8 mouse cellular contexts compared by ENCODE assay signal in the genomic region with DNA sequence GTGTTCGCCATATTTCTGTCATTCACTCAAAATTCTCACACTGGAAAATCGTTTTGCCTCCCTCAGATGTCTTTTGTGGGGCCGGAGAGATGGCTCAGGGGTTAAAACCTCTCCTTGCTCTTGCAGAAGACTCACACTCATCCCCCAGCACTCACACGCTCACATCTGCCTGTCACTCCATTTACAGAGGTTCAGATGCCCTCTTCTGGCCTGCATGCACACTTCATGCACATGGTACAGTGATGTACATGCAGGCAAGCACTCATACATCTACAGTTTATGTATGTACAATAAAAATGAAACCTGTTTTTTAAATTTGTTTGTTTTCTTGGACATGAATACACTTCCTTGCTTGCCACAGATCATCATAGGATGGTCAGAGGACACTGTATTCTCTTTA. TPM values are rescaled to one million over a fixed set of nuclear protein-coding genes. Genes with fewer than 3 reads are reported as not detected.
A peak's percentile ranks its signal among the peaks of the same experiment; 100 is the strongest.
DNase-seq lines count a peak whose midpoint lies in the region; ATAC-seq and TF ChIP-seq lines count a peak whose summit lies in the region.
"Had no signal": no experiment of that assay in that cellular context is flagged by ENCODE, and none has a peak within 500 bp of the region (broad histone marks: within the 10 kb centered on the region; RNA-seq: fewer than 3 reads in every experiment).

No protein-coding gene starts in this region.

- ATAC-seq in neural tube, embryonic 14.5 days (ENCODE audit: low read depth): peak; percentile 82; the same call in 1 of the 2 replicates

- no peaks in the 10 kb centered on the region for H3K27me3 ChIP-seq in MEL (ENCODE audit: control insufficient read depth in 1 of 2, insufficient read depth in 2 of 2, low read length in 2 of 2)
- no peaks in the 10 kb centered on the region for H3K27me3 ChIP-seq in embryonic facial prominence, embryonic 10.5 days (replicated peaks; ENCODE audit: low read depth, poor library complexity, severe bottlenecking)
- no peaks in the 10 kb centered on the region for H3K27me3 ChIP-seq in neural tube, embryonic 14.5 days (ENCODE audit: control insufficient read depth, insufficient read depth, low read length)

- 63% methylated on average over 4 of the region's 4 CpGs for WGBS in embryonic facial prominence, embryonic 10.5 days
- 63% methylated on average over 4 of the region's 4 CpGs for WGBS in neural tube, embryonic 14.5 days

- TF ChIP-seq CTCF in MEL (IDR thresholded peaks at IDR 0.05 in 2 of 3, conservative IDR thresholded peaks at IDR 0.05 in 1 of 3; ENCODE audit: control insufficient read depth in 1 of 3, insufficient read depth in 1 of 3, low read depth in 2 of 3, low read length in 3 of 3, poor library complexity in 1 of 3, severe bottlenecking in 1 of 3): peak in 1 of 3 experiments; percentile 14; a peak in 2 of 6 replicates

- no peaks in the 10 kb centered on the region for H3K79me2 ChIP-seq in MEL (ENCODE audit: control insufficient read depth, insufficient read depth, low read length, poor library complexity)

- H3K4me2 ChIP-seq in neural tube, embryonic 14.5 days (ENCODE audit: low read depth, low read length): no peak overlapping the region

- no peak overlapping the region for H3K27ac ChIP-seq in MEL (ENCODE audit: control insufficient read depth, low read depth, low read length)
- H3K27ac ChIP-seq in embryonic facial prominence, embryonic 10.5 days (replicated peaks): no peak overlapping the region
- H3K27ac ChIP-seq in neural tube, embryonic 14.5 days (ENCODE audit: low read depth, low read length): no peak overlapping the region

- no peak overlapping the region for H3K9ac ChIP-seq in MEL (ENCODE audit: control insufficient read depth, low read depth, low read length, poor library complexity, severe bottlenecking)
- H3K9ac ChIP-seq in neural tube, embryonic 14.5 days (replicated peaks; ENCODE audit: low read depth, low read length): no peak overlapping the region

- no peak overlapping the region for H3K4me3 ChIP-seq in MEL (ENCODE audit: control insufficient read depth in 1 of 2, insufficient read depth in 1 of 2, low read depth in 2 of 2, low read length in 2 of 2)
- H3K4me3 ChIP-seq in embryonic facial prominence, embryonic 10.5 days: no peak overlapping the region
- no peak overlapping the region for H3K4me3 ChIP-seq in neural tube, embryonic 14.5 days (ENCODE audit: low read depth, low read length)

- TF ChIP-seq EP300 in MEL (IDR thresholded peaks at IDR 0.05; ENCODE audit: low read depth in 1 of 2, low read length in 2 of 2): no peak

- no peak; the same call in 1 of the 2 replicates for TF ChIP-seq RAD21 in MEL (IDR thresholded peaks at IDR 0.05; ENCODE audit: low read depth, low read length)

- no peak for TF ChIP-seq POLR2A in MEL (IDR thresholded peaks at IDR 0.05; ENCODE audit: control insufficient read depth in 1 of 2, insufficient read depth in 1 of 2, low read depth in 1 of 2, low read length in 2 of 2, poor library complexity in 1 of 2)

- H3K9me3 ChIP-seq in MEL (replicated peaks; ENCODE audit: insufficient read depth, low read length): no peaks in the 10 kb centered on the region
- H3K9me3 ChIP-seq in embryonic facial prominence, embryonic 10.5 days: no peaks in the 10 kb centered on the region
- no peaks in the 10 kb centered on the region for H3K9me3 ChIP-seq in neural tube, embryonic 14.5 days (ENCODE audit: control insufficient read depth, low read length)

- no peaks in the 10 kb centered on the region for H3K4me1 ChIP-seq in MEL (ENCODE audit: control insufficient read depth in 1 of 2, insufficient read depth in 2 of 2, low read length in 2 of 2)
- no peaks in the 10 kb centered on the region for H3K4me1 ChIP-seq in embryonic facial prominence, embryonic 10.5 days
- H3K4me1 ChIP-seq in neural tube, embryonic 14.5 days (ENCODE audit: control insufficient read depth, insufficient read depth, low read length): no peaks in the 10 kb centered on the region

- peak; percentile 10 for DNase-seq in layer of hippocampus, adult 11-12 months (ENCODE audit: low spot score)
- DNase-seq in layer of hippocampus, adult 9-10 months (ENCODE audit: low spot score): no peak
- DNase-seq in MEL (ENCODE audit: low read depth, low spot score): peak; percentile 3
- peak; percentile 14 for DNase-seq in embryonic facial prominence, embryonic 10.5 days (ENCODE audit: low spot score)
- DNase-seq in right cerebral cortex, postnatal 36 days (ENCODE audit: low spot score in 2 of 2): no peak
- DNase-seq in left cerebral cortex, adult 18-20 months (ENCODE audit: low spot score in 2 of 2): no peak
- DNase-seq: adrenal gland, postnatal 25 days had no signal

- no peaks in the 10 kb centered on the region for H3K36me3 ChIP-seq in MEL (ENCODE audit: control insufficient read depth in 1 of 2, insufficient read depth in 2 of 2, low read length in 2 of 2)
- H3K36me3 ChIP-seq in embryonic facial prominence, embryonic 10.5 days (replicated peaks): no peaks in the 10 kb centered on the region
- no peaks in the 10 kb centered on the region for H3K36me3 ChIP-seq in neural tube, embryonic 14.5 days (ENCODE audit: control insufficient read depth, insufficient read depth, low read length)

TF ChIP-seq in MEL, 35 proteins besides CTCF, POLR2A, EP300 and RAD21:
- TF ChIP-seq SMC3 (IDR thresholded peaks at IDR 0.05; ENCODE audit: low read depth, low read length) (peak; percentile 5; the same call in 1 of the 2 replicates), TBP (IDR thresholded peaks at IDR 0.05; ENCODE audit: low read depth, low read length) (no peak), BHLHE40 (IDR thresholded peaks at IDR 0.05; ENCODE audit: borderline replicate concordance, low read depth, low read length) (no peak)

RNA-seq across cellular contexts. Expression of gene Gys2, which starts 3.3 kb away (rescaled TPM):
- total RNA-seq in MEL (2012; rRNA removed): not detected in 2 replicates
- polyA plus RNA-seq in MEL (2012; ENCODE audit: insufficient read depth in 1 of 2, insufficient read length in 2 of 2, low read depth in 1 of 2, low replicate concordance in 2 of 2, missing spikeins in 1 of 2): not detected
- polyA plus RNA-seq in embryonic facial prominence, embryonic 10.5 days (2016; fragmentation: Nextera tagmentation; extraction: Ambion mirVana): not detected in 2 replicates
- polyA plus RNA-seq in neural tube, embryonic 14.5 days (2014; fragmentation: Nextera tagmentation; extraction: Ambion mirVana): not detected in 2 replicates
- total RNA-seq in left cerebral cortex, adult 18-20 months (2021): not detected

RNA-seq across cellular contexts. Expression of gene Ldhb, which starts 38.2 kb away (rescaled TPM):
- total RNA-seq in MEL (2012; rRNA removed): not detected in 2 replicates
- polyA plus RNA-seq in MEL (2012; ENCODE audit: insufficient read depth in 1 of 2, insufficient read length in 2 of 2, low read depth in 1 of 2, low replicate concordance in 2 of 2, missing spikeins in 1 of 2): not detected
- 545 and 577 TPM in 2 replicates for polyA plus RNA-seq in embryonic facial prominence, embryonic 10.5 days (2016; fragmentation: Nextera tagmentation; extraction: Ambion mirVana)
- polyA plus RNA-seq in neural tube, embryonic 14.5 days (2014; fragmentation: Nextera tagmentation; extraction: Ambion mirVana): 568 and 607 TPM in 2 replicates
- total RNA-seq in left cerebral cortex, adult 18-20 months (2021): 100 to 1,000 TPM; 874 to 889 TPM

RNA-seq across cellular contexts. Expression of gene Spx, which starts 56.4 kb away (rescaled TPM):
- 0.23 and 0.69 TPM in 2 replicates for total RNA-seq in MEL (2012; rRNA removed)
- under 1 TPM in 1 of 2 experiments, not detected in 1; 0.67 TPM for polyA plus RNA-seq in MEL (2012; ENCODE audit: insufficient read depth in 1 of 2, insufficient read length in 2 of 2, low read depth in 1 of 2, low replicate concordance in 2 of 2, missing spikeins in 1 of 2)
- 1.1 TPM in 2 replicates for polyA plus RNA-seq in embryonic facial prominence, embryonic 10.5 days (2016; fragmentation: Nextera tagmentation; extraction: Ambion mirVana)
- 1.4 and 1.9 TPM in 2 replicates for polyA plus RNA-seq in neural tube, embryonic 14.5 days (2014; fragmentation: Nextera tagmentation; extraction: Ambion mirVana)
- total RNA-seq in left cerebral cortex, adult 18-20 months (2021): 1 to 10 TPM; 1.6 to 2.0 TPM

Comparison
In these comparisons a context has a peak if more than half of its experiments do, and no peak if none do; other contexts are left out.
1. DNase-seq: peak in layer of hippocampus, adult 11-12 months (single experiment), MEL (single experiment) and embryonic facial prominence, embryonic 10.5 days (single experiment); none in layer of hippocampus, adult 9-10 months (single experiment), right cerebral cortex, postnatal 36 days (0 of 2) and left cerebral cortex, adult 18-20 months (0 of 2).
2. RNA of gene Ldhb, which starts 38.2 kb away (polyA plus RNA-seq): 568 to 607 TPM in neural tube, embryonic 14.5 days and 545 to 577 TPM in embryonic facial prominence, embryonic 10.5 days; not detected in MEL; every median in the first group is over 100 times any median in the second.